Mouse (Mus musculus) retina, postnatal 7 days (tissue): Measurements from ENCODE around the gene Cgas.

Source experiments
- DNase-seq: peaks from one replicate; pipeline ENCODE4 v3.0.0-alpha.2; 2012; ENCODE audit warnings: low read depth, low spot score

Cgas gene

GRCm38 (mm10) chr9:78386947-78387346, 56.1 kb downstream of the Cgas start:
- DNase-seq, result no peak

- DNase-seq, result no peak
Measured at GRCm38 (mm10) chr9:78385893-78386292, 57.1 kb downstream of the Cgas start.
